ENCODE assay signal across 20 mouse cellular contexts in the genomic region with DNA sequence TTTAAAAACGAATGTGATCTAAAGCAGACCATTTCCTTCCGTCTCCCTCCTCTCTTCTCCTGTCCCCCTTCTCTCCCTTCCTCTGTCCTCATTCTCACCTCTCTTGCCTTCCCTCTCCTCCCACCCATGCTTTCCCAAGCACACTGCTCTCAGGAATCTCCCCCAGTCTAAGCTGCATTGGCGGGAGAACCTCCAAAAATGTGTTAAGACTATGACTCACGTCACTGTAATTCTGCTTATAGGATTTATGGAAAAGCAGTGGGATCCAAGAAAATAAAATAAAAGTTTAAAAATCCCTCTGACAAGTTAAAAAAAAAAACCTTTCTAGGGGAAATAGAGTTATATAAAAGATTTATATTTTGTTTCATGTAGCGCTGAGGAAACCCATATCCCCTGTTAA.
DNase-seq lines count a peak whose midpoint lies in the region; ATAC-seq and TF ChIP-seq lines count a peak whose summit lies in the region.
"Had no signal": no experiment of that assay in that cellular context is flagged by ENCODE, and none has a peak within 500 bp of the region (broad histone marks: within the 10 kb centered on the region; RNA-seq: fewer than 3 reads in every experiment).

No protein-coding gene starts in this region.

- H3K4me3 ChIP-seq in kidney, postnatal 0 days (replicated peaks; ENCODE audit: low read depth, low read length): no peak overlapping the region
- no peak overlapping the region for H3K4me3 ChIP-seq in limb, embryonic 14.5 days (replicated peaks; ENCODE audit: low read length)
- no peak overlapping the region for H3K4me3 ChIP-seq in midbrain, embryonic 10.5 days
- H3K4me3 ChIP-seq: forebrain, embryonic 15.5 days; hindbrain, embryonic 10.5 days; megakaryocyte, embryonic 14.5 days had no signal

- no peaks in the 10 kb centered on the region for H3K27me3 ChIP-seq in kidney, postnatal 0 days (ENCODE audit: insufficient read depth, low read length)
- H3K27me3 ChIP-seq in limb, embryonic 14.5 days (ENCODE audit: control insufficient read depth, insufficient read depth, low read length): 0 out of 2 replicates have a peak, but pooled peaks cover 6% of the 10 kb centered on the region
- H3K27me3 ChIP-seq in midbrain, embryonic 10.5 days (ENCODE audit: low read depth, poor library complexity, severe bottlenecking): no peaks in the 10 kb centered on the region
- H3K27me3 ChIP-seq: CH12.LX; forebrain, embryonic 15.5 days; megakaryocyte, embryonic 14.5 days had no signal

- H3K9ac ChIP-seq in kidney, postnatal 0 days (ENCODE audit: low read depth, low read length): no peak overlapping the region
- no peak overlapping the region for H3K9ac ChIP-seq in limb, embryonic 14.5 days (ENCODE audit: low read depth, low read length, severe bottlenecking)
- H3K9ac ChIP-seq: forebrain, embryonic 15.5 days; liver, postnatal 0 days had no signal

- DNase-seq in frontal cortex, postnatal 10 days (ENCODE audit: low spot score in 2 of 2): no peak
- peak; percentile 82 for DNase-seq in kidney, postnatal 0 days (ENCODE audit: low spot score)
- no peak for DNase-seq in kidney, postnatal 14 days
- peak; percentile 67 for DNase-seq in 3T3-L1 (ENCODE audit: low read depth, low spot score)
- peak; percentile 73 for DNase-seq in limb, embryonic 14.5 days (ENCODE audit: low spot score)
- DNase-seq in spleen, postnatal 4 days (ENCODE audit: low spot score in 2 of 2): no peak
- no peak for DNase-seq in midbrain, embryonic 10.5 days (ENCODE audit: low spot score)
- DNase-seq: adrenal gland, postnatal 10 days; cerebellum, adult 18-20 months; cerebellum, postnatal 36 days; gastrocnemius, postnatal 25 days; liver; liver, postnatal 0 days; lung, postnatal 14 days; thymus, postnatal 25 days had no signal

- no peaks in the 10 kb centered on the region for H3K9me3 ChIP-seq in kidney, postnatal 0 days (replicated peaks; ENCODE audit: low read length)
- H3K9me3 ChIP-seq in limb, embryonic 14.5 days (ENCODE audit: control insufficient read depth, low read length): no peaks in the 10 kb centered on the region
- H3K9me3 ChIP-seq in midbrain, embryonic 10.5 days (replicated peaks): no peaks in the 10 kb centered on the region
- H3K9me3 ChIP-seq: forebrain, embryonic 15.5 days; hindbrain, embryonic 10.5 days had no signal

- WGBS in kidney, postnatal 0 days: 24% methylated on average over 5 of the region's 5 CpGs
- WGBS in limb, embryonic 14.5 days: 25% methylated on average over 5 of the region's 5 CpGs
- whole genome bisulfite sequencing in midbrain, embryonic 10.5 days: 92% methylated on average over 5 of the region's 5 CpGs

- 0 out of 2 replicates have a peak, but pooled peaks cover 3% of the 10 kb centered on the region for H3K4me1 ChIP-seq in kidney, postnatal 0 days (replicated peaks; ENCODE audit: insufficient read depth, low read length)
- 0 out of 2 replicates have a peak, but pooled peaks cover 1% of the 10 kb centered on the region for H3K4me1 ChIP-seq in limb, embryonic 14.5 days (ENCODE audit: control insufficient read depth, insufficient read depth, low read length)
- H3K4me1 ChIP-seq in midbrain, embryonic 10.5 days: no peaks in the 10 kb centered on the region
- H3K4me1 ChIP-seq: forebrain, embryonic 15.5 days; hindbrain, embryonic 10.5 days; megakaryocyte, embryonic 14.5 days had no signal

- H3K4me2 ChIP-seq in kidney, postnatal 0 days (ENCODE audit: low read length): no peak overlapping the region
- H3K4me2 ChIP-seq in limb, embryonic 14.5 days (replicated peaks; ENCODE audit: low read depth, low read length, severe bottlenecking): no peak overlapping the region
- H3K4me2 ChIP-seq: forebrain, embryonic 15.5 days had no signal

- TF ChIP-seq CTCF in kidney, postnatal 0 days (IDR thresholded peaks at IDR 0.05; ENCODE audit: low read depth): no peak

- TF ChIP-seq POLR2A in limb, embryonic 14.5 days (IDR thresholded peaks at IDR 0.05; ENCODE audit: borderline replicate concordance, extremely low read depth, insufficient read depth, insufficient read length): no peak

- H3K36me3 ChIP-seq in kidney, postnatal 0 days (ENCODE audit: insufficient read depth, low read length): no peaks in the 10 kb centered on the region
- no peaks in the 10 kb centered on the region for H3K36me3 ChIP-seq in limb, embryonic 14.5 days (ENCODE audit: control insufficient read depth, insufficient read depth, low read length)
- H3K36me3 ChIP-seq in midbrain, embryonic 10.5 days: no peaks in the 10 kb centered on the region
- H3K36me3 ChIP-seq: forebrain, embryonic 15.5 days; hindbrain, embryonic 10.5 days had no signal

- H3K27ac ChIP-seq in kidney, postnatal 0 days: no peak overlapping the region
- 0 out of 2 replicates have a peak overlapping the region, but pooled peaks have one; percentile 27 for H3K27ac ChIP-seq in limb, embryonic 14.5 days (replicated peaks; ENCODE audit: low read depth, low read length)
- H3K27ac ChIP-seq in midbrain, embryonic 10.5 days (replicated peaks): no peak overlapping the region
- H3K27ac ChIP-seq: forebrain, embryonic 15.5 days; hindbrain, embryonic 10.5 days had no signal

- peak; percentile 90 for ATAC-seq in frontal cortex, adult (ENCODE audit: low TSS enrichment)
- no peak for ATAC-seq in kidney, postnatal 0 days (replicated peaks; ENCODE audit: low FRiP score, low read depth)
- peak; percentile 81 for ATAC-seq in limb, embryonic 14.5 days (ENCODE audit: low FRiP score, low read depth)
- ATAC-seq: forebrain, embryonic 15.5 days; liver, postnatal 0 days had no signal

Comparison
In these comparisons a context has a peak if more than half of its experiments do, and no peak if none do; other contexts are left out.
1. DNase-seq: peak in kidney, postnatal 0 days (single experiment), 3T3-L1 (single experiment) and limb, embryonic 14.5 days (single experiment); none in frontal cortex, postnatal 10 days (0 of 2), kidney, postnatal 14 days (single experiment), spleen, postnatal 4 days (0 of 2) and midbrain, embryonic 10.5 days (single experiment).